ENCODE assay signal across 24 mouse cellular contexts in genomic region chr1:29818920-29819319, GRCm38 (mm10).
DNase-seq lines count a peak whose midpoint lies in the region; ATAC-seq and TF ChIP-seq lines count a peak whose summit lies in the region.
"Had no signal": no experiment of that assay in that cellular context is flagged by ENCODE, and none has a peak within 500 bp of the region (broad histone marks: within the 10 kb centered on the region; RNA-seq: fewer than 3 reads in every experiment).

No protein-coding gene starts in this region.

- H3K9ac ChIP-seq in stomach, postnatal 0 days (ENCODE audit: low read length): no peak overlapping the region
- H3K9ac ChIP-seq: embryonic facial prominence, embryonic 13.5 days; forebrain, embryonic 15.5 days; hindbrain, embryonic 12.5 days; hindbrain, embryonic 15.5 days had no signal

- no peak for TF ChIP-seq EP300 in stomach, postnatal 0 days (optimal IDR thresholded peaks at IDR 0.05)

- no peak overlapping the region for H3K4me2 ChIP-seq in stomach, postnatal 0 days (replicated peaks; ENCODE audit: low read depth)
- H3K4me2 ChIP-seq: embryonic facial prominence, embryonic 13.5 days; forebrain, embryonic 15.5 days; hindbrain, embryonic 12.5 days; hindbrain, embryonic 15.5 days had no signal

- no peaks in the 10 kb centered on the region for H3K9me3 ChIP-seq in stomach, postnatal 0 days (ENCODE audit: control insufficient read depth, low read length)
- H3K9me3 ChIP-seq: embryonic facial prominence, embryonic 10.5 days; embryonic facial prominence, embryonic 13.5 days; forebrain, embryonic 15.5 days; heart, embryonic 10.5 days; hindbrain, embryonic 12.5 days; hindbrain, embryonic 15.5 days had no signal

- no peak overlapping the region for H3K4me3 ChIP-seq in kidney, adult 2 months (ENCODE audit: insufficient read depth, low read depth, low read length)
- no peak overlapping the region for H3K4me3 ChIP-seq in stomach, postnatal 0 days (ENCODE audit: low read depth, low read length)
- H3K4me3 ChIP-seq: embryonic facial prominence, embryonic 10.5 days; embryonic facial prominence, embryonic 13.5 days; forebrain, embryonic 15.5 days; heart, adult 2 months; heart, embryonic 10.5 days; hindbrain, embryonic 12.5 days; hindbrain, embryonic 15.5 days had no signal

- peak; percentile 1 for DNase-seq in right cerebral cortex, adult 18-20 months
- DNase-seq in right cerebral cortex, postnatal 10 days (ENCODE audit: low spot score in 2 of 2): no peak
- peak; percentile 42 for DNase-seq in brain, adult 2 months (ENCODE audit: low read depth, low spot score)
- DNase-seq in telencephalon, adult 2 months (ENCODE audit: low read depth, low spot score): peak; percentile 3
- DNase-seq in kidney, adult 2 months: no peak
- DNase-seq in stomach, postnatal 0 days (ENCODE audit: low spot score): no peak
- DNase-seq: adrenal gland, postnatal 10 days; adrenal gland, postnatal 36 days; cerebellum, adult 11 months; cerebellum, adult 2 months; cerebellum, adult 9-11 months; cerebellum, postnatal 36 days; embryo, embryonic 11 days; gastrocnemius, postnatal 10 days; gastrocnemius, postnatal 36 days; heart, adult 2 months had no signal

- no peak for ATAC-seq in stomach, postnatal 0 days (ENCODE audit: low FRiP score, low TSS enrichment)
- ATAC-seq: forebrain, embryonic 15.5 days; intestine, postnatal 0 days; Patski had no signal

- H3K36me3 ChIP-seq in kidney, adult 2 months (ENCODE audit: control insufficient read depth, insufficient read depth, low read length): no peaks in the 10 kb centered on the region
- no peaks in the 10 kb centered on the region for H3K36me3 ChIP-seq in stomach, postnatal 0 days (ENCODE audit: control insufficient read depth, insufficient read depth, low read length)
- H3K36me3 ChIP-seq: embryonic facial prominence, embryonic 10.5 days; embryonic facial prominence, embryonic 13.5 days; forebrain, embryonic 15.5 days; heart, embryonic 10.5 days; hindbrain, embryonic 12.5 days; hindbrain, embryonic 15.5 days had no signal

- H3K27me3 ChIP-seq in kidney, adult 2 months (replicated peaks; ENCODE audit: control insufficient read depth, insufficient read depth, low read length): no peaks in the 10 kb centered on the region
- no peaks in the 10 kb centered on the region for H3K27me3 ChIP-seq in stomach, postnatal 0 days (ENCODE audit: control insufficient read depth, insufficient read depth, low read length)
- H3K27me3 ChIP-seq: embryonic facial prominence, embryonic 13.5 days; forebrain, embryonic 15.5 days; hindbrain, embryonic 12.5 days; hindbrain, embryonic 15.5 days; Patski had no signal

- TF ChIP-seq POLR2A in kidney, adult 2 months (IDR thresholded peaks at IDR 0.05; ENCODE audit: low read depth, low read length): no peak

- H3K4me1 ChIP-seq in kidney, adult 2 months (ENCODE audit: control insufficient read depth, insufficient read depth, low read length): no peaks in the 10 kb centered on the region
- H3K4me1 ChIP-seq in stomach, postnatal 0 days (replicated peaks; ENCODE audit: control insufficient read depth, insufficient read depth): no peaks in the 10 kb centered on the region
- H3K4me1 ChIP-seq: embryonic facial prominence, embryonic 10.5 days; embryonic facial prominence, embryonic 13.5 days; forebrain, embryonic 15.5 days; heart, embryonic 10.5 days; hindbrain, embryonic 12.5 days; hindbrain, embryonic 15.5 days had no signal

- no peak overlapping the region for H3K27ac ChIP-seq in kidney, adult 2 months (ENCODE audit: insufficient read depth, low read depth, low read length)
- no peak overlapping the region for H3K27ac ChIP-seq in stomach, postnatal 0 days (replicated peaks)
- H3K27ac ChIP-seq: embryonic facial prominence, embryonic 10.5 days; embryonic facial prominence, embryonic 13.5 days; forebrain, embryonic 15.5 days; heart, adult 2 months; heart, embryonic 10.5 days; hindbrain, embryonic 12.5 days; hindbrain, embryonic 15.5 days had no signal

- 77% methylated on average over 2 of the region's 2 CpGs for WGBS in kidney, adult 2 months
- WGBS in stomach, postnatal 0 days: 75% methylated on average over 2 of the region's 2 CpGs

- no peak for TF ChIP-seq CTCF in kidney, adult 2 months (conservative IDR thresholded peaks at IDR 0.05; ENCODE audit: insufficient read depth, insufficient read length, low read depth, low read length)
- no peak for TF ChIP-seq CTCF in stomach, postnatal 0 days (IDR thresholded peaks at IDR 0.05; ENCODE audit: low read depth)

Comparison
In these comparisons a context has a peak if more than half of its experiments do, and no peak if none do; other contexts are left out.
1. DNase-seq: peak in right cerebral cortex, adult 18-20 months (single experiment), brain, adult 2 months (single experiment) and telencephalon, adult 2 months (single experiment); none in right cerebral cortex, postnatal 10 days (0 of 2), kidney, adult 2 months (single experiment) and stomach, postnatal 0 days (single experiment).